Mouse (Mus musculus) embryonic stem cell, embryonic (primary cell): ENCODE measurements around the gene Gramd4.

Experiments
- CTCF ChIA-PET, 4 experiments: fragments of 300-600 bp in 2 of 4; fragments of 350-600 bp in 2 of 4; sonication (Branson Sonifier 250); formaldehyde crosslinking; loops; one replicate each; lab custom pipeline; 2022; ENCODE audit warnings: inconsistent platforms in 2 of 4; lab: Charles Lee
- POLR2A ChIA-PET, 4 experiments: fragments of 300-600 bp in 2 of 4; fragments of 350-600 bp in 2 of 4; sonication (Branson Sonifier 250); formaldehyde crosslinking; loops; one replicate each; lab custom pipeline; 2022; ENCODE audit warnings: antibody characterized with exemption in 4 of 4, inconsistent platforms in 1 of 4; lab: Charles Lee

Gramd4 gene

DNA sequence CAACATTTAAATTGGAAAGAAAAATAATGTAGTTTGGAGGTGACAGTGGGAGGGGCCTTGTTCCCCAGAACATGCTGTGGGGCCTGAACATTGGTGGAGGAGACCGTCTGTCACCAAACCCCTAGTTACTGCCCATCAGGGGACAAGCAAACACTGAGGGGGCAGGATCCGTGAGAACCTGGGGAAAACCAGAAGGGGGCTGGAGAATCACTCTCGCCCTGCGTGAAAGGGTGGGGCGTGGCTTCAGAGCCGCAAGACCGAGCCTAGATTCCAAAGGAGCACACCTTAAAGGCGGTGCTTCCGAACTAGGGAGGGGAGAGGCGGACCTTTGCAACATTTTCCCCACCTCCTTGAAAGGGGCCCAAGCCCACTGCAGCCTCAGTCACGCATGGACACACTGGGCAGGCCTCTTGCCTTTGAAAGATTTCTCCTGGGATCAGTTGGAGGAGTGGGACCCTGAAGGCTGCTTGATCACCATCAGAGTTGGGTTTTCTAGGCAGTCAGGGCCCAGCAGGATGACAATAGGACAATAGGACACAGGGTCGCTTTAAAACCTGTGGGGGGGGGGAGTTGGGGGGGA, 22.6 kb upstream of the Gramd4 start:
- ChIA-PET CTCF (interaction anchor here (1.2 to 7.9 kb wide), 11 partner anchors 103 to 203 kb away, joined by 3 to 50 read pairs (median 7); partner anchors contain the start of genes Trmu (in 1 of the 4) and Ttc38 (in 1 of the 4)), POLR2A (interaction anchor here in 3 of 4 experiments (0.7 to 2.8 kb wide), 15 partner anchors 11 to 304 kb away, joined by 3 to 17 read pairs (median 4); partner anchors contain the start of gene Cdpf1 (in 1 of the 3))

DNA sequence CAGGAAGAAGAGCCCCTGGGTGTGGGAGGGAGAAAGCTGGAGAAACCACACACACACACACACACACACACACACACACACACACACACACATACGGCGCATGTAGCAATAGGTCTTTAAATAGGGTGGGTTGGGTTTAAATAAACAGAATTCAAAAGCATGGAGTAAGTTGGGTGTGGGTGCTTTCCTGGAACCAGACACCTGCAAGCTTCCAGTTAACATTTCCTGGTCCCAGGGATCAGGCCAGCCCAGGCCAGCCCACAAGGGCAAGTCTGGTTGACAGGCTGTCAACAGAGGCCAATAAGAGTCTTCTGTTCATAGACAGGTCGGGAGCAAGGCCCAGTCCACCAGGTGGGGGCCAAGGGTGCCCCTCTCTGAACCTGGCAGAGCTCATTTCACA, 21.6 kb upstream of the Gramd4 start:
- POLR2A ChIA-PET: interaction anchor here in 3 of 4 experiments (0.6 to 1.3 kb wide), 13 partner anchors 16 to 402 kb away, joined by 3 to 6 read pairs (median 3); partner anchors contain the start of gene Trmu (in 1 of the 3)

DNA sequence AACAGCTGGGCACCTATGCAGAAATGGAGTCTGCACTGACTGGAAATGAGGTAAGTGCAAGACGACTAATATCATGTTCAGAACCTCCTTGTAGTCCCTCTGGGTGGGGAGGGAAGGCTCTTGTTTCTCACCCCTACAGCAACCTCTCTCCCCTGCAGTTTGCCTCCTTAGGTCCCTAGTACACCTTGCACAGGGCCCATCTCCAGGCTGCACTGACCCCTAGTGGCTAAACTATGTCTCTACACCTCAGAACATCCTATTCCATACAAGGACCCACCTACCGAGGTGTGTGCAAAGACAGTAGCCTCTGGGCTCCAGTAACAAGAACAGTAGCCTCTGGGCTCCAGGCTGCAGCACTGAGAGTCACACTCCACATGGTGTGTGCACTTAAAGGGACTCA, 18.7 kb upstream of the Gramd4 start:
- POLR2A ChIA-PET: interaction anchor here (0.6 to 1.2 kb wide), 4 partner anchors 15 to 134 kb away, joined by 3 to 4 read pairs (median 4); no protein-coding TSS in a partner anchor

More for the DNA sequence above, 21.6 kb upstream of the Gramd4 start:
- CTCF ChIA-PET: interaction anchor here (0.6 to 7.9 kb wide), 15 partner anchors 9 to 831 kb away, joined by 3 to 50 read pairs (median 5); partner anchors contain the start of genes Trmu (in 1 of the 4) and Ttc38 (in 1 of the 4)

DNA sequence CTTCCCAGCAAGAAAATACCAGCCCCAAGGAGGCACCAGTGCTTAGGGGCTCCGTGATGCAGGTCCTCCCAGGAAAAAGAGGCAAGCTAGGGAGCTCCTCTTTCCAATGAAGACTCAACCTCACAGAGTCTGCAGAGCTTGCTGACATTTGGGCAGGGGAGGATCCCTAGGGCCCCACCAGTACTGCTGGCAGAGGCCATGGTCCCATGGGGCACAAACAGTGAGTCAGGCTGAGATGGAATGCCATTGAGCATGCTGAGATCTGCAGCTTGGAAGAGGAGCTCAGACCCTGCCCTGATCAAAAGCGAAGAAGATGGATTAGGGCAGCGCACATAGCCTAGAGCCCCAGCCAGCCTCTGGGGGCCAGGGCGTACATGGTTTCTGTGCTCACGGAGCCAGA, 16.1 kb upstream of the Gramd4 start:
- POLR2A ChIA-PET: interaction anchor here in 2 of 4 experiments (1.4 to 1.7 kb wide), 3 partner anchors 9 to 137 kb away, joined by 3 read pairs; no protein-coding TSS in a partner anchor
- CTCF ChIA-PET: interaction anchor here (0.6 to 7.9 kb wide), 14 partner anchors 11 to 293 kb away, joined by 3 to 50 read pairs (median 4); no protein-coding TSS in a partner anchor

More for the DNA sequence above, 18.7 kb upstream of the Gramd4 start:
- CTCF ChIA-PET: interaction anchor here in 3 of 4 experiments (0.6 to 7.9 kb wide), 12 partner anchors 96 to 148 kb away, joined by 3 to 50 read pairs (median 5); no protein-coding TSS in a partner anchor

DNA sequence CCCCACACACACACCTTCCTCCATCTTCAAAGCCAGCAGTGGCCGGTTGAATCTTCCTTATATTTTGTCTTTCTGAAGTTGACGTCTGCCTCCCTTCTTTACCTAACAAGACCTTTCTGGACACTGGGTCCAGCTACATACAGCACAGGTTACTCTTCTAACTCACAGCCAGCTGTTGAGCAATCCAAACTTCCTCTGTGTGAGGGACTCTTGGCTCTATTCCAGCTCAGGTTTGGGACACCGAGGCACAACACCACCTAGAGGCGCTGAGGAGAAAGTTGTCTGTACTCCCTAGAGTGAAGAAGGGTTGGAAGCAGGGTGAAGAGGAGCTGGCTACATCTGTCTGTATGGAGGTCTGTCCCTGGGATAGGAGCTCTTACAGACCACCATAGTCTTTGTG, 15.1 kb upstream of the Gramd4 start:
- CTCF ChIA-PET: interaction anchor here (0.5 to 7.9 kb wide), 71 partner anchors 9 to 327 kb away, joined by 3 to 50 read pairs (median 4); partner anchors contain the start of genes Celsr1 (in 2 of the 4), Gramd4 (in 1 of the 4) and Trmu (in 1 of the 4)
- POLR2A ChIA-PET: interaction anchor here (0.6 to 1.7 kb wide), 14 partner anchors 10 to 231 kb away, joined by 3 to 10 read pairs (median 3); partner anchors contain the start of genes Cdpf1 (in 1 of the 4) and Trmu (in 1 of the 4)

DNA sequence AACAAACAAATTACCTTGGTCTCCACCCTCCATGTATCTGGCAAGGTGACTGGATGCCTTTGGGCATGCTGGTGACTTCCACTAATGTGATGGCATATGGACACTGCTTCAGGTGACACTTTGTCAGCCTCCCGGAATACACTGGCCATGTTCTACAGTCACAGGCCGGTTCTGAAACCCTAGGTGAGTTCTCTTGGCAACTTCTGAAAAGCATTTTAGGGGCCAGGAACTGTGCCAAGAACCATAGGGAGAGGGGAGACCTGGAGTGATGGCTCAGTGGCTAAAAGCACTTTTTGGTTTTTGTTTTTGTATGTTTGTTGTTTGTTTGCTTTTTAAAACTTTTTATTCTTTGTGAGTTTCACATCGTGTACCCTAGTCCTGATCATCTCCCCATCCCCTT, 8.0 kb upstream of the Gramd4 start:
- POLR2A ChIA-PET: interaction anchor here in 1 of 4 experiments (0.6 kb wide), 1 partner anchor 89 kb away, joined by 3 read pairs; no protein-coding TSS in a partner anchor
- CTCF ChIA-PET: interaction anchor here in 2 of 4 experiments (0.6 to 1.2 kb wide), 4 partner anchors 146 to 155 kb away, joined by 3 to 6 read pairs (median 4); no protein-coding TSS in a partner anchor

DNA sequence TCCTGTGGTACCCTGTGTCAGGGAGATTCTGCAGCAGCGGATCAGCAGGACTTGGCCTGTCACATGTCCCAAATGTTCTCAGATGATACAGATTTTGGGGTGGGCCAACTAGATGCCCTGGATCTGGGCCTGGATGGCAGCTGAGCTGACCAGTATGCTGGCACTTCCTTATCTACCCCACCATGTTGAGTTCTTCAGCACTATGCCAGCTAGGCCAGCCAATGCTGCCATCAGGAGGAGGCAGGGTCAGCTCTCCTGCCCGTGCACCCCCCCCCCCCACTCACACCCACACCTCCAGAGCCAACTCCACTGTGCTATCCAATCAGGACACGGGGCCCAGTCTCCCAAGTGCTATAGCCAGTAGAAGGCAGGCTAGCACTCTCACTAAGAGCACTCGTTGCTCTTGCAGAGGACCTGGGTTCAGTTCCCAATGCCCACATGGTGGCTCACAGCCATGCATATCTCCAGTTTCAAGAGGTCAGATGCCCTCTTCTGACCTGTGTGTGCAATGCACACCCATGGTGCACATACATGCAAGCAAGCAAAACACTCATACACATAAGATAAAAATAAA, 7.2 kb upstream of the Gramd4 start:
- CTCF ChIA-PET: interaction anchor here (0.5 to 1.6 kb wide), 8 partner anchors 8 to 262 kb away, joined by 3 to 6 read pairs (median 4); no protein-coding TSS in a partner anchor
- POLR2A ChIA-PET: interaction anchor here in 1 of 4 experiments (0.6 to 0.7 kb wide), 2 partner anchors 88 to 1563 kb away, joined by 3 read pairs; no protein-coding TSS in a partner anchor

DNA sequence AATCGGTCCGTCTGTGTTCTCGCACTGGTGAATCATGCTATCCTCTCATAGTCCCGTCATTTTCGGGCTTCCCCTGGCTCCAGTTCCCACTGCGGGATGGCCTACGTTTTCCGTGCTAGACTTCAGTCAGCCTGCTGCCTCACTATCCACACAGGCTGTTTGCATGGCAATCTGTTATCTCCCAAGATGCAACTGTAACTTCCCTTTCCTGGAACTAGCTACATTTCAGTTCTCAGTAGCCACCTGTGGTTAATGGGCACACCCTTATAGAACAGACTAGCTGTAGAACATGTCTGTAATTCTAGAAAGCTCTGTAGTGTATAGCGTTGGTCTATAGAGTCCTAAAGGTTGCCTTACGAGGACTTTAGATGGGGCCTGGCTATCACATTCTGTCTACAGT, 6.3 kb upstream of the Gramd4 start:
- POLR2A ChIA-PET: interaction anchor here in 1 of 4 experiments (0.5 kb wide), 1 partner anchor 133 kb away, joined by 4 read pairs; no protein-coding TSS in a partner anchor

DNA sequence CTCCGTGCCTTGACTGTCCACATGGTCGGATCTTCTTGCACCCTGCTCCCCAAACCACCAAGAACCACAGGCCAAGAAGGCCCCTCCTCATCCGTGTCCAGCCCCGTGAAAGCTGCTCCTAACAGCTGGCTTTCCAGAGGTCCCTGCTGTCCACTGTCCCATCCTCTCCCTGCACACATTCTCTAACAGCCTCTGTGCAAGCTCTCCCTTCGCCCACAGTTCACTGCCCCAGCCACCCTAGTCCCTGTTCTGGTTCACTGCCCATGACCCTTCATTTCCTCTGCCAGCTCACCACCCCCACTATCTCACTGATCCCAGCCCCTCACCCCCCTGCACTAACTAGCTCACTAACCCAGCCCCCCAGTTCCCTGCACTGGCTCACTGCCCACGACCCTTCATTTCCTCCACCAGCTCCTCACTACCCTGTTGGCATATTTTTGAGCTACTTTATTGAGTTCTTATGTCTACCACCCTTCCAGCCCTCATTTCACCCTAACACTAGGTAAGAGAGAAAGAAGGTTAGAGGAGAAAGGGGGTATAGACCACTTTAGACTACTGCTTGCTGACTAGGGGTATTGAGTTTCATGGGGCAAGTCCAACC, 5.5 kb upstream of the Gramd4 start:
- POLR2A ChIA-PET: no interaction called here
- CTCF ChIA-PET: interaction anchor here (0.7 to 1.5 kb wide), 9 partner anchors 10 to 159 kb away, joined by 3 to 7 read pairs (median 4); no protein-coding TSS in a partner anchor

More for the DNA sequence above, 6.3 kb upstream of the Gramd4 start:
- CTCF ChIA-PET: interaction anchor here (0.6 to 1.6 kb wide), 10 partner anchors 9 to 155 kb away, joined by 3 to 7 read pairs (median 4); no protein-coding TSS in a partner anchor

DNA sequence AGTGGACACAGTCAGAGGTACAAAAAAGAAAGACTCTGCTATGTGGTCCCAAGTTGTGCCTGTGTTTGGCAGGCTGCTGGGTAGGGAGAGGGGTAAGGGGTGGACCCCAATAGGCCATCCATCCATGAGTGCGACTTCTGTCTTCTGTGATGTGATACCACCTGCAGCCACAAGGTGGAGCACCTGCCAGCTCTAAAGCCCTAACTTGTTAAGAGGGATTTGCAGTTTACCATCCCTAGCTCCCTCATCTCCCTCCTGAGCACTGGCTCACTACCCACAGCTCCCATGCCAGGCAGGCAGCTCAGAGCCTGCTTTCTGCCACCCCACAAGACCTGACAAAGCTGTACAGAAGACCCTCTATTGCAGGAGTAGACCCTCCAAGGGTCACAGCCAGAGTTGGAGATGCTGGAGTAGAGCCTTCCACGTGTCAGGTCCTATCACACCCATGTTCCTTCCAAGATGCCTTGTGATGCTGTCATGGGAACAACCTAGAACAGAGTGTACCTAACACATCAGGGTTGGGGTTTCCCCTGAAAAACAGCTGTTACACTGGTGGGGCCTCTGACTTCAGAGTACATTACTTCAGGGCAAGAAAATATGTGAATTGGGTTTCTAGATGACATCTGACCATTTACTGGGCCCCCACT, 3.5 kb upstream of the Gramd4 start:
- POLR2A ChIA-PET: interaction anchor here in 3 of 4 experiments (0.9 to 1.5 kb wide), 5 partner anchors 15 to 154 kb away, joined by 3 to 5 read pairs (median 4); no protein-coding TSS in a partner anchor

DNA sequence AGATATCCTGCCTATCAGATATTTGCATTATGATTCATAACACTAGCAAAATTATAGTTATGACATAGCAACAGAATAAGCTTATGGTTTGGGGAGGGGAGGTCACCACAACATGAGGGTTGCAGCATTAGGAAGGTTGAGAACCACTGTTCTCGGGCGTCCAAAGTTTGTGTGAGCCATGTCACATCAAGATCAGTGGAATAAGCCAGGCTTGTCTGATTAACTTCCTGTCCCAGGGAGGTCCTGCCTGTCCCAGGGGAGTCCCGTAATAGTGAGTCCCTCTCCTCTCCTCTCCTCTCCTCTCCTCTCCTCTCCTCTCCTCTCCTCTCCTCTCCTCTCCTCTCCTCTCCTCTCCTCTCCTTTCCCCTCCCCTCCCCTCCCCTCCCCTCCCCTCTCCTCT, 2.6 kb upstream of the Gramd4 start:
- ChIA-PET CTCF (interaction anchor here in 3 of 4 experiments (0.7 to 2.8 kb wide), 16 partner anchors 10 to 214 kb away, joined by 3 to 14 read pairs (median 6); partner anchors contain the start of gene Trmu (in 1 of the 3)), POLR2A (interaction anchor here in 2 of 4 experiments (1.0 to 1.6 kb wide), 3 partner anchors 12 to 148 kb away, joined by 3 to 5 read pairs (median 4); no protein-coding TSS in a partner anchor)

More for the DNA sequence above, 3.5 kb upstream of the Gramd4 start:
- CTCF ChIA-PET: interaction anchor here (0.5 to 2.8 kb wide), 45 partner anchors 9 to 463 kb away, joined by 3 to 15 read pairs (median 4); partner anchors contain the start of gene Trmu (in 1 of the 4)

DNA sequence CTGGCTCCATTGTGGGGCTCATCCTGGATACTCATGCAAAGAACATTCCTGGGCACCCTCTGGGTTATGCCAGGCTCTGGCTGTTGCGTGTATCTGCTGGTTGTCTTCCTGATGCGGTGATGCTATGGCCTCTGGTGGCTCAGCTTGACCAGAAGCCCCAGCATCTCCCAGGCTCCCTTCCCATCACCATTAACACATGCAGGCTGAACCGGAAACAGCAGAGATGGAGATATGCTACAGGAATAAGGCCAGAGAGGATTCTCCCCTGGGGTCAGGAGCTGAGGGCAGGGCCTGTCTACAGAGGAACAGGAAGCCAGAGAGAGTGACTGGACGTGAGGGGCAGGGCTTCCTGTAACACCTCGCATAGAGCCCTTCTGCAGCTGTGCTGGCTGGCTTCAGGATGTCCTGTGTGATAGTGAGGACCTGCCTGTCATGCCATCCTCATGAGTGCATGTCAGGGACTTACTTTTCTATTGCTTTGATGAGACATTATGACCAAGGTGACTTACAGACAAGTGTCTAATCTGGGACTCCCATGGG, 1.2 kb upstream of the Gramd4 start:
- CTCF ChIA-PET: interaction anchor here in 3 of 4 experiments (0.6 to 2.8 kb wide), 13 partner anchors 13 to 372 kb away, joined by 3 to 14 read pairs (median 4); no protein-coding TSS in a partner anchor

DNA sequence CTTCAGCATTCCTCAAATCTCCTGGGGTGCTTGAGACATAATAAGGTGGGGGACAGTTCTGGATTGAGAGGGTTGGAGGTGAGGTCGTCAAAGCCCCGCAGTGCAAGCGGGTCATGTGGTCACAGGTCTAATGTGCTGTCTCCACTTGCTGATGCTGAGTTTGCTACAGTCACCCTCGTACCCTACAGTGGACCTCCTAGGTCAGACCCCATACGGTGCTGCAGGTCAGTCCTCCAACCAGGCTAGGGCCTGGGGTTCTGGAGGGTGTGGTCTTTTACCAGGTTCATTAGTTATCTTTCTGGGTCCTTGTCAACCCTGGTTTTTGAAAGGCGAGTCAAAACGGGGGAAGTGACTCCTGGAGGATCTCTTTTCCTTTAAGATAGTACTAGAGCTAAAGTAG, 413 bp downstream of the Gramd4 start:
- POLR2A ChIA-PET: interaction anchor here in 2 of 4 experiments (0.6 to 2.0 kb wide), 11 partner anchors 9 to 455 kb away, joined by 3 to 6 read pairs (median 4); partner anchors contain the start of gene Celsr1 (in 1 of the 2)
- CTCF ChIA-PET: interaction anchor here in 3 of 4 experiments (0.5 to 2.2 kb wide), 10 partner anchors 15 to 180 kb away, joined by 3 to 26 read pairs (median 4); no protein-coding TSS in a partner anchor

More for the DNA sequence above, 1.2 kb upstream of the Gramd4 start:
- POLR2A ChIA-PET: interaction anchor here in 2 of 4 experiments (0.8 to 2.0 kb wide), 5 partner anchors 13 to 435 kb away, joined by 3 to 5 read pairs (median 3); no protein-coding TSS in a partner anchor

DNA sequence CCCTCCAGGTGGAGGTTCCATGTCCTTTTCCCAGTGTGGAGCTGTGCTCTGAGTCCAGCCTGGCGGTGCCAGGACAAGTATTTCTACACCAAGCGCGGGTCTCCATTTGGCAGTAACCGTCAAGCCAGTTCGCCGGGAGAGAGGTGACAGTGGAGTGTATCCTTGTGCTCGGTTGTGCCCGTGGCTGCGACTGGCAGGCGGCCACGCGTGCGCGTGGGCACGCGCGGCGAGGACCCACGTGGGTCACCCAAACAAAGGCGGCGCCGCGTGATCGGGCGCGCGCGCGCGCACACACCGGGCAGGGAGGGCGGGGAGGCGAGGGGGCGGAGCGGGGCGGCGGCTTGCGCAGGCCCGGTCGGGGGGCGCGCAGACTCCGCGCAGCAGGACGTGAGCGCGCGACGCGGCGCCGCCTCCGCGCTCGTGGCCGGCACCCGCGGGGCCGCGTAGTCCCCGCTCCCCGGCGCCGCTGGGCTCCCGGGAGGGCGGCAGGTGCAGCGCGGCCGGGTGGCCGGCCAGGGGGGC, 960 bp downstream of the Gramd4 start:
- ChIA-PET POLR2A (interaction anchor here in 2 of 4 experiments (0.6 to 1.7 kb wide), 5 partner anchors 10 to 455 kb away, joined by 3 to 6 read pairs (median 4); no protein-coding TSS in a partner anchor), CTCF (interaction anchor here in 3 of 4 experiments (0.5 to 2.2 kb wide), 6 partner anchors 15 to 179 kb away, joined by 3 to 26 read pairs (median 6); no protein-coding TSS in a partner anchor)

DNA sequence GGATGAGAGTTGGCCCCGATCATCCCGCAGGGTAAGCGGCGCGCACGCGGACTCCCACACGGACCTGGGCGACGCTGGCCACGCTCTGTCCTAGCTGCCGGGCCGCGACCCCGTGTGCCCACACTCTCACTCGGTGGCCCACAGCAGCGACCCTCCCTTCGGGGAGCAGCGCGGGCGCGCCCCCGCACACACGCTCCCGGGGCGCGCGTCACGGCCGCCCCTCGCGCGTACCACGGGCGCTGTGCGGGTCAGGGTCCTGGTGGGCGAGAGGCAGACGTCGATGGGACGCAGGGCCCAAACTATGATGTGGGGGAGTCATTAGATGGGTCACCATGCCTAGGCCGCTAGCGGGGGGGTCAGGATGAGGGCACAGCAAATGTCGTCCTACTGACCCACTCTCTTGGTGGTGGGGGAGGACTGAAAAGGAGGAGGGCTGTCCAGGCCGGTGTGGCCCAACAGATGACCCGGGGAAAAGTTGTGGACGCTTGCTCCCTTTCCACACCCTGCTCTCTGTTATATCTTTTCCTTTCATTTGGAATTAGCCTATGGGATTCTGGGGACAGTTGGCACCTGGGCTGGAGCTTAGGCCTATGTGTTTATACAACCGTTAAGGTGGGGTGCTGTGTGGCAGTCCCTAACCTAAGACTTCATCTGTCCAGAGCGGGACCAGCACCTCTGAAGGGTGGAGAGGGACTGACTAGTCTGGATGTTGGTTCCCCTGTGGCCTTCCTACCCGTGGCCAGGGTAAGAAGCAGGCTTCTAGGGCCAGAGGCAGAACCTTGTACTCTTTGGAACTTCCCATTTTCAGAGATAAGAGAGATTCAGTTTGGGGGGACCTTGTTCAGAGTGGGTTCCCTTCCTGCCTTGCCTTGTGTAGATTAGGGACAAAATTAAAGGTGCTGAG, 1.7 kb downstream of the Gramd4 start:
- ChIA-PET POLR2A (interaction anchor here in 2 of 4 experiments (0.6 to 1.7 kb wide), 4 partner anchors 13 to 145 kb away, joined by 3 to 7 read pairs (median 4); no protein-coding TSS in a partner anchor), CTCF (interaction anchor here in 2 of 4 experiments (0.6 to 2.2 kb wide), 5 partner anchors 16 to 784 kb away, joined by 3 to 8 read pairs (median 8); no protein-coding TSS in a partner anchor)
